Mouse (Mus musculus) telencephalon, adult 2 months (tissue): ENCODE results near the gene Lsm10.

Experiments used
- DNase-seq: peaks from one replicate; pipeline ENCODE4 v3.0.0-alpha.2; 2011; ENCODE audit warnings: low read depth, low spot score

The Lsm10 gene

DNA sequence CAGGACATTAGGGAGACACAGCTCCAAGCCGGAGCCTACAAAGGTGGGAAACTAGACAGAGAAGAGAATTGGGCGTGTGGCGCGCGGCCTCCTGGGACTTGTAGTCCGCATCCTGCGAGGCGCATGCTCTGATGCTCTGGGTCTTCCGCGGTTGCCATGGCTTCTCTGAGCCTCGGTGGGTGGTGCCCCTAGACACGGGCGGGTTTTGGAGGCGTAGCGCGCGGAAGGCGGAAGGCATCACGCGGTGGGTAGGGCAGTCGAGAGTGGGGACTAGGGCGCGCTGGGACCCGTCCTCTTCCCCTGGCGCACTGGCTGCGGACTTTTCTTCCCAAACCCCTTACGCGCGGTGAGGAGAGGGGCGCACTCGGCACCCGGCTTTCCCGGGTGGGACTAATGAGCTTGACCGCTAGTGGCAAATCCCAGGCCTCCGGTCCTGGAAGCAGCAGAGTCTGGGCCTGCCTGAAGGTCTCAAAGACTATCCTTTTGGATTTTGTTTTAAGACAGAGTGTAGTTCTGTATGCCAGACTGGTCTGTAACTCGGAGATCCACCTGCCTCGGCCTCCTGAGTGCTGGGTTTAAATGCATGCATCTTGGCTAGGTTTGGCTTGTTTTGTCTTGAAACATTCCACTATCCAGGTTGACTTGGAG lies at the start of gene Lsm10:
Gene Lsm10, plus strand, starts transcription at position 160 of the 648 bp plus-strand sequence.
- peak; percentile 95 for DNase-seq

DNA sequence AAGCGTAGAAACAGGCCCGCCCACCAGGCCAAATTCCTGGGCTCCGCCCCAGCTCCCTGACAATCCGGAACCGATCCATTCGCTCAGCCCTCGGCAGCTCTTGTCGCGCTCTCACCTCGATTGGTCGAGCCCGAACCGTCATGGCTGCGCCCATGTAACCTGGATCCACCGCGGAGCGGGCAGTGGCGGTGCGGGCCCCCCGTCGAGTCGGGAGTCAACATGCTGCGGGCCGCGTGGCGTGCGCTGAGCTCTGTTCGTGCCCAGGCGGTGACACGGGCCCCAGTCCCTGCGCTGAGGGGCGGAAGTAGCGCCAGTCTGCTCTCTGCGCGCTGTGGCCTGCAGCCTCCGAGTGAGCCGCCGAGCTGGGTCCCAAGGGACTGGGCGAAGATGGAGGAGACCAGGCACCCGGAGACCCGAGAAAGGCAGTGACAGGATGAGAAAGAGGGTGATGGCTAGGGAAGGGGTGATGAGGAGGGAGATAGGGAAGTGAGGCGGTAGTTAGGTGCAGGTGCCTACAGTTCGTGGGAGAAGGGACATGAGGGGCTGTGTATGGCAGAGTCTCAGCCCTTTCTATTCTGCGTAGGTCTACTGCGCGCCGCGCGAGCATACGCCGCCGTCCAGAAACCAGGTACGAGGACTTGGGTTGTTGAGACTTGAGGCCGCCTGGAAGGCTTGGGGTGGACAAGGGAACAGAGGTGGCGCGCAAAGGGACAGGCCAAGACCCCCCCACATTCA lies 49.4 kb upstream of the Lsm10 start, which contains the start of gene Mrps15:
Gene Mrps15, plus strand, starts transcription at position 75 of the 735 bp plus-strand sequence.
- peak; percentile 81 for DNase-seq

- DNase-seq: peak; percentile 54
Measured at GRCm38 (mm10) chr4:126051617-126052016, 44.8 kb upstream of the Lsm10 start.

DNA sequence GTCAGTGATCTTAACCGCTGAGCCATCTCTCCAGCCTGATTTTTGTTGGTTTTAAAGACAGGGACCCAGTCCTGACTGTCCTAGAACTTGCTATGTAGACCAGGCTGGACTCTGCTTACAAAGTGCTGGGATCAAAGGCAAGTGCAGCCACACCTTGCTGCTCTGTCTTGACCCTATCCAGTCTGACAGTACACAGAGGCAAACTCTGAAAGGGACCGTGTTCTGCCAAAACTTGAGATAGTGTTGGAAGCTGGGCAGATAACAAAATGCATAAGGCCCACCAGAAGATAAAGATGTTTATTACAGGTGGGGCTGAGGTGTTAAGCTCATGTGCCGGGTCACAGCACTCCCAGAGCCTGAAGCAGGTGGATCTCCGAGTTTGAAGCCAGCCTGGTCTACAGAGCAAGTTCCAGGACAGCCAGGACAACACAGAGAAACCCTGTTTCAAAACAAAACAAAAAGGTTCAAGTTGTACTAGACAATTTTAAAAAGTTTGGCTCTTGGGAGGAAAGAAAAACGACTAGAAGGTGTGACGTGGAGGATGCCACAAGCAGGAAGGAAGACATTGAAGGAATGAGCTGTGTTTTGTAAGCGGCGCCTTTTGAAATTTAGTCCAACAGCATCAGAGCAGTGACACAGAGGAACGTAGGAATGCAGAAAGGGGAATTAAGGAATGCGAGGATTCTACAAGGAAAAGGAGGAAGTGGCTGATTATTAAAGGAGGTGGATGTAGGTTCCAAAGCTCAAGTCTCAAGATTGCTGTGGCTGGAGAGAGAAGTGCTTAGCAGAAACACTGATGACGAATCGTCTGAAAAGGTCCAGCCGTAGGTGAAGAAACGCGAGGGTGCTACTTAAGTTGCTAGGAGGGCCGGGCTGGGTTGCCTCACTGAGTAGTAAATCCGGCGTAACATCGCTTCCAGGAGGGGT lies 39.0 kb upstream of the Lsm10 start:
- no peak for DNase-seq

DNA sequence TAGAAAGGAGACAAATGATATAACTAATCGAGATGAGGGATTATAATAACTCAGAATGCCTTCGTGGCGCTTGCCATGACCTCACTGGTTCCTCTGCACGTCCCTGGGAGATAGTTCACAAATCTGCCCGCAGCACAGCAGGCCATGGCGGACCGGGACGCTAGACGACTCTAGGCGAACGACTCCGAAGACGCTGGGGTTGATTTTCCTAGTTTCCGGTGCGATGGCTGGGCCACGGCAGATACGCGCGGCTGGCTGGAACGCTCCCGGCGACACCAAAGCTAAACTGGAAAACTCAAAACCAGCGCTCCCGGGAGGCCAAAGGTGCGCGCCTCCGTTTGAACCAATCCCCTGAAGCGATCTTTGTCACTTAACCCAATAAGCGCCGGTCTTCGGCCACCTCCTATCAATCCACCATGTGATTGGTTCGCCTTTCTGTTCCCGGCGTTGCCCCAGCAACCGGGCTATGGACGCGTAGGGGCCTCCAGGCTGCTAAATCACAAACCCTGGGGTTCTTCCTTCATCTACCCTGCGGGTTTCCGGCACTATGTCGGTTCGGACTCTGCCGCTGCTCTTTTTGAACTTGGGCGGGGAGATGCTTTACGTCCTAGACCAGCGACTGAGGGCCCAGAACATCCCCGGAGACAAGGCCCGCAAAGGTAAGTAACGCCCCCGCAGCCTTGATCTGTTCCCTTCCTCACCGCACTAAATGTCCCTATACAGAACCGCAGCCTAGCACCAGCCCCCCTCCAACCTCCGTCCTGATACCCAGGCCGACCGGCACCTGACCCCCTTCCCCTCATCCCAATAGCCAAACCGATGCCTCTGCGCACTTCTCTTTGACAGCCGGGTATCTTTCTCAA lies 38.1 kb upstream of the Lsm10 start, which contains the start of gene Oscp1:
Gene Oscp1, plus strand, starts transcription at position 432 of the 863 bp plus-strand sequence.
- DNase-seq: peak; percentile 93

- peak; percentile 89 for DNase-seq
Measured at GRCm38 (mm10) chr4:126058997-126059362, 37.4 kb upstream of the Lsm10 start.

- no peak for DNase-seq
Measured at GRCm38 (mm10) chr4:126062856-126063255, 33.6 kb upstream of the Lsm10 start.

- peak; percentile 53 for DNase-seq
Measured at GRCm38 (mm10) chr4:126065241-126065640, 31.2 kb upstream of the Lsm10 start.

DNA sequence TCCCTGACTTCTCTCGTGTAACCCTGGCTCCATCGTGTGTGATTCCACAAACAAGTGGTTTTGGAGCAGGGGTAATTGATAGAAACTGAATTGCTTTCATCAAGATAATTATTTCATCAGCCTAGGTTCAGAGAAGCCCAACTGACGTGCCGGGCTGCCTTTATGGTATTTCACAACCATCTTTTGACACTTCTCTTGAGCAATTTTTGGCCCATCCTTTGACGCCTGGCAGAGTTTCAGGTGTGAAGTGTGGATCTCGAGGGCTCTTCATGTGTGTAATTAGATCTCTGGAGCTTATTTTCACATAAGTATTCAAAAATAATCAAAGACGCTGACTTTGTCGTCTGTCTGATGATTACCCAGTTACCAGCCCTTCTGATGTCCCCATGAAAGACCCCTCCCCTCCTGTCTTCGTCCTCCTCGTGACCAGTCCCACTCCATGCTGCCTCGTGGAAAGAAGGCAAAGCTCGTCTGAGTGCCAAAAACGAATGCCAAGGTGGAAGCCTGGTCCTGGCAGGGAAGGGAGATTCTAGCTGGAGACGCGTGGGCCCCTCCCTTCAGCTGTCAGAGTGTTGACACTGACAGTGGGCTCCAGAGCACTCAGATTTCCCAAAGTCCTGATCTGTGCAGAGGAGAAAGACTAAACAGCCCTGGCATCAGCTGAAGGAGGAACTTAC lies 28.9 kb upstream of the Lsm10 start:
- DNase-seq: no peak

GRCm38 (mm10) chr4:126068842-126069241 lies 27.6 kb upstream of the Lsm10 start:
- no peak for DNase-seq

DNA sequence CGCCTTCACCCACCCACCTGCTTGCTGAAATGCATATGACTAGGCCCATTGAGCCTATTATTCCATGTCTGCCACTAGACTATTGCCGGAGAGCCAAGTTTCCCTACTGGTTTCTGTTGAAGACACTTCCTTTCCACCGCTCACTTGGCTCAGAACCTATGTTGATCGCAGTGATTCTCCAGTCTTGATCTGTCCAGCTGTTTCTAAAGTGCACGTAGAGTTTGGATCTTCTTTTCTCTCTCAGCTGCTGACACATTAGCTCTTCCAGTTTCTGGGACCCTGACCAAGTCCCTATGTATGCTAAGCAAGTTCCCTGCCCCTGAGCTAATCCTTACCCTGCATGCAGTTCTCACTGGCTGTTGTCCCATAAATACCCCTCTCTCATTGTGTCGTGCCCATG lies 18.6 kb upstream of the Lsm10 start:
- no peak for DNase-seq

- no peak for DNase-seq
Measured at GRCm38 (mm10) chr4:126079266-126079665, 17.2 kb upstream of the Lsm10 start.

DNA sequence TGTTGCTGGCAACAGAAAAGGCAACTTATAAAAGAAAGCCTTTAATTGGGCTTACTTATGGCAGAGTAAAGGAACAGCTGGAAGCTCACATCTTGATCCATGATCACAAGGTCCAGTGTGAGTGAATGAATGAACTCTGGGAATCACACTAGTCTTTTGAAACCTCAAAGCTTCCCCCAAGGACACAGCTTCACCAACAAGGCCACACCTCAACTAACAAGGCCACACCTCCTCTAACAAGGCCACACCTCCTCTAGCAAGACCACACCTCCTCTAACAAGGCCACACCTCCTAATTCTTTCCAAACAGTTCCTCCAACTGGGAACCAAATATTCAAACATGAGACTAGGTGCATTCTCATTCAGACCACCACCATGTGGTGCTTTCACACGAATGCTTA lies 14.8 kb upstream of the Lsm10 start:
- no peak for DNase-seq

DNA sequence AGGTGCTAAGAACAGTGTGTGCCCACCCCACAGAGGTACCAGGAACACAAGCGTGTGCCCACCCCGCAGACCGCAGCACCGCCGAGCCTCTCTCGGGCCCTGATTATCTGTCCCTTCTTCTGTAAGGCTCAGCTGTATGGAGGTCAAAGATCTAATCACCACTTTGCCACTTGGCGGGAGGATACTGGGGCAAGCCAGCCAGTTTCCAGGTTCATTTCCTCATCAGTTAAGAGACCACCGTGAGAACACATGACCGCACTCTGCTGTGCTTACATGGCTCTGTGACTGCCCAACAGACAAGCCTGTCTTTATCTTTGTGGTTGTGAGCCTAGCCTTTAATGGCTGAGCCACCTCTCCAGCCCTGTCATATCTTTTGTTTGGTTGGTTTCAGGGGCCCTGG lies 13.4 kb upstream of the Lsm10 start:
- DNase-seq: no peak

DNA sequence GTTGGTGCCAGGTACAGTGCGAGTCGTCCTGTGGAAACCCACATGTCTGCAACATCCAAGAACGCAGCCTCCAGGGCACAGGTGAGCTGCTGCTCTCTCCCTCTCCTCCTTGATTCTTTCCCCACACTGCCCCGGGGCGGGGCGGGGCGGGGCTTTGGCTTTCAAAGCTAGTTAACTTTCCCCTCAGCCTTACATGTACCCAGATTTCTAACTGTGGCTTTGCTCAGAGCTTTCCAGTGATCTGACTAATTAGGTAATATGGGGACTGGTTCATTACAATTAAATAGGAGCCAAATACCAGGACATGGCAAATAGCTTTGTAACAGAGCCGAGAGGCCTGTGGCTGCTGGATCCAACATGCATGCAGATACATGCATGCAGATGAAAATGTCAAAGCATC lies 12.0 kb upstream of the Lsm10 start:
- no peak for DNase-seq

- DNase-seq: peak; percentile 62
Measured at GRCm38 (mm10) chr4:126085996-126086576, 10.3 kb upstream of the Lsm10 start.

DNA sequence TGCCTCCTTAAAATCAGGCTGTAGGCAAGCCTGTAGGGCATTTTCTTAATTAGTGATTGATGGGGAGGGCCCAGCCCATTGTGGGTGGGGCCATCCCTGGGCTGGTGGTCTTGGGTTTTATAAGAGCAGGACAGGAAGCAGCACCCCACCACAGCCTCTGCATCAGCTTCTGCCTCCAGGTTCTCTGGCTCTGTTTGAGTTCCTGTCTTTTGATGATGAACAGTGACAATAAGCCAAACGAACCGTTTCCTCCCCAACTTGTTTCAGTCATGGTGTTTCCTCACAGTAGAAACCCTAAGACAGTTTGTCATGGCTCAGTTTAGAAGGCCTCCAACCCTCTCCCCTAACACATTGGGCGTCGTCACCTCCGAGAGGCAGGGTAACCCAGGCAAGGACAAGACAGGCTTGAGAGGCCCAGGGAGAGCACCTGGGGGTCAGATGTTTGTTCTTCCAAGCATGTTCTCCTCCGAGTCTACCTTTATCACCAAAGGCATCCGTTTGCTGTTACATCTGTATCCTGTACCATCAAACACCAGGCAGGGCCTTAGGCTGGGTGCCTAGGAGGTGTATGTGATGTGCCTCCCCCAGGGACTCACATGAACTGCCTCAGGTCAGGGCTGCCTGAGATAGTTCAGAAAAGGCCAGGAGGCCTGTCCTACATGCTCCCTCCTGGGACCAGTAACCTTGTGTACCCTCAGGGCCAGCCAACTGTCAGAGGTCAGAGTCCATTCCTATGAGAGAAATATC lies 6.1 kb upstream of the Lsm10 start:
- no peak for DNase-seq

DNA sequence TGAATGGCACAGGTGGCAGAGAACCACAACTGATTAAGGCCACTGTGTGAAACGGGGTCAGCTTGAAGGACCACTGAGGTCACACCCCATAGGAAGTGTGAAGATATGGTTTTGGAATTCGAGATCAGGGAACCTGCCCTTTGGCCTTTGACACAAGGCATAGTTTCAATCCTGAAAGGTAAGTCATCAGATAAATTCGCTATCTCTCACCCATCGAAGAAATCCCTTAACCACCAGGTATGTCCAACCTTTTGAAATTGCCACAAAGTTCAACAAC lies 5.6 kb upstream of the Lsm10 start:
- DNase-seq: no peak

DNA sequence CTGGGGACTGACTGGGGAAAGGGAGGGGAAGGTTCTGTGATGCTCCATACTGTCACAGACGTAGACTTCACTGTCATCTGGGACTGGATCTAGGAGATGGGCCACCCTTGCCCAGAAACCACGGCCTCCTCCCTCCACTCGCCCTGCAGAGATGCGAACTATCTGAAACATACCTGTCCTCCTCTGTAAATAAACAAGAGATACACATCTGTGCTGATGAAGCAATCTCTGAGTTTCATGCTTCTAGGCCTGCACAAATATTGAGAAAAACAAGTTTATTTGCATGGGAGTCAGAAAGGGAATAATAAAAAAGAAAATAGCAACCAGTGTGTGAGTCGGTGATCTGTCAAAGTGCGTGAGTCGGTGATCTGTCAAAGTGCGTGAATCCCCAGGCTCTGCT lies 4.5 kb upstream of the Lsm10 start:
- no peak for DNase-seq
